Mouse (Mus musculus): Measurements from ENCODE around the gene Hspb7. TPM values are rescaled to one million over a fixed set of nuclear protein-coding genes. Genes with fewer than 3 reads are reported as not detected.

The Hspb7 gene
- polyA plus RNA-seq, 1 experiment = not detected

- no peak for TF ChIP-seq TAL1 (IDR thresholded peaks at IDR 0.05; ENCODE audit: low read length)
- TF ChIP-seq GATA1 (IDR thresholded peaks at IDR 0.05; ENCODE audit: low read length) = no peak
- Histone ChIP-seq H3K4me1 (ENCODE audit: control insufficient read depth) (no peaks in the 10 kb centered on the region), H3K9me3 (ENCODE audit: control insufficient read depth, low read length) (peaks cover 59% of the 10 kb centered on the region), H3K36me3 (ENCODE audit: control insufficient read depth) (peaks cover 99% of the 10 kb centered on the region), H3K27me3 (ENCODE audit: control insufficient read depth) (no peaks in the 10 kb centered on the region; the same call in 1 of the 2 replicates), H3K4me3 (replicated peaks) (no peak overlapping the region)
These were observed 50.9 kb downstream of the Hspb7 start for GRCm38 (mm10) chr4:141471491-141471890.

- Histone ChIP-seq H3K27me3 (ENCODE audit: control insufficient read depth) (no peaks in the 10 kb centered on the region; the same call in 1 of the 2 replicates), H3K4me1 (ENCODE audit: control insufficient read depth) (no peaks in the 10 kb centered on the region), H3K9me3 (ENCODE audit: control insufficient read depth, low read length) (peaks cover 69% of the 10 kb centered on the region), H3K36me3 (ENCODE audit: control insufficient read depth) (peaks cover 99% of the 10 kb centered on the region), H3K4me3 (replicated peaks) (no peak overlapping the region)
- TF ChIP-seq TAL1 (IDR thresholded peaks at IDR 0.05; ENCODE audit: low read length) (no peak), GATA1 (IDR thresholded peaks at IDR 0.05; ENCODE audit: low read length) (no peak)
These were observed 52.2 kb downstream of the Hspb7 start for GRCm38 (mm10) chr4:141472641-141473321.

GRCm38 (mm10) chr4:141474431-141474830 is 53.9 kb downstream of the Hspb7 start:
- H3K9me3 ChIP-seq (ENCODE audit: control insufficient read depth, low read length) = peaks cover 86% of the 10 kb centered on the region
- H3K36me3 ChIP-seq (ENCODE audit: control insufficient read depth) = peaks cover 100% of the 10 kb centered on the region
- H3K4me1 ChIP-seq (ENCODE audit: control insufficient read depth) = no peaks in the 10 kb centered on the region
- TF ChIP-seq TAL1 (IDR thresholded peaks at IDR 0.05; ENCODE audit: low read length) = no peak
- TF ChIP-seq GATA1 (IDR thresholded peaks at IDR 0.05; ENCODE audit: low read length) = no peak
- no peaks in the 10 kb centered on the region; the same call in 1 of the 2 replicates for H3K27me3 ChIP-seq (ENCODE audit: control insufficient read depth)
- no peak overlapping the region for H3K4me3 ChIP-seq (replicated peaks)

Other genes starting within 250 kb of the Hspb7 start
- gene Rsg1, start 206.8 kb upstream of the Hspb7 start, polyA plus RNA-seq (2012) = not detected in 2 replicates
- gene Arhgef19, start 181.3 kb upstream of the Hspb7 start, polyA plus RNA-seq (2012) = 0.08 and 0.12 TPM in 2 replicates
- not detected in 2 replicates for gene Epha2, start 119.5 kb upstream of the Hspb7 start, polyA plus RNA-seq (2012)
- not detected in 2 replicates for gene Fam131c, start 52.6 kb upstream of the Hspb7 start, polyA plus RNA-seq (2012)
- not detected in 2 replicates for gene Clcnka, start 22.1 kb upstream of the Hspb7 start, polyA plus RNA-seq (2012)
- gene Clcnkb, start 4.8 kb upstream of the Hspb7 start, polyA plus RNA-seq (2012) = not detected in 2 replicates
- not detected in 2 replicates for gene Srarp, start 15.3 kb downstream of the Hspb7 start, polyA plus RNA-seq (2012)
- 1.9 and 2.6 TPM in 2 replicates for gene Zbtb17, start 23.9 kb downstream of the Hspb7 start, polyA plus RNA-seq (2012)
- gene Spen, start 117.8 kb downstream of the Hspb7 start, polyA plus RNA-seq (2012) = 25.6 and 25.7 TPM in 2 replicates
- 0.02 TPM in 2 replicates for gene Fblim1, start 185.3 kb downstream of the Hspb7 start, polyA plus RNA-seq (2012)
- 0.03 TPM in 1 of 2 replicates, not detected in the other for gene Tmem82, start 197.9 kb downstream of the Hspb7 start, polyA plus RNA-seq (2012)
- gene Slc25a34, start 203.0 kb downstream of the Hspb7 start, polyA plus RNA-seq (2012) = not detected in 2 replicates
- gene Plekhm2, start 244.1 kb downstream of the Hspb7 start, polyA plus RNA-seq (2012) = 1.1 and 1.4 TPM in 2 replicates

All from erythroblast, embryonic 14.5 days (primary cell).